12 mouse cellular contexts compared by ENCODE assay signal in genomic region chr2:4346953-4347352, GRCm38 (mm10).
"Had no signal": no experiment of that assay in that cellular context is flagged by ENCODE, and none has a peak within 500 bp of the region (broad histone marks: within the 10 kb centered on the region; RNA-seq: fewer than 3 reads in every experiment).

No protein-coding gene starts in this region.

- DNase-seq: kidney, adult 8-10 months; kidney, postnatal 36 days; left cerebral cortex, postnatal 4 days; lung, adult 2 months; retina, postnatal 1 day; right cerebral cortex, postnatal 4 days; thymus, postnatal 4 days had no signal

- H3K27ac ChIP-seq: kidney, postnatal 0 days; liver, embryonic 14.5 days; midbrain, embryonic 15.5 days had no signal

- H3K9me3 ChIP-seq: midbrain, embryonic 15.5 days; neural tube, embryonic 13.5 days had no signal

- H3K36me3 ChIP-seq: midbrain, embryonic 10.5 days; midbrain, embryonic 15.5 days; neural tube, embryonic 13.5 days had no signal

- ATAC-seq: midbrain, embryonic 15.5 days had no signal

- H3K27me3 ChIP-seq: midbrain, embryonic 15.5 days; neural tube, embryonic 13.5 days had no signal

- H3K9ac ChIP-seq: liver, embryonic 14.5 days; midbrain, embryonic 15.5 days; neural tube, embryonic 13.5 days had no signal

- H3K4me2 ChIP-seq: midbrain, embryonic 15.5 days; neural tube, embryonic 13.5 days had no signal

- H3K4me3 ChIP-seq: midbrain, embryonic 10.5 days; midbrain, embryonic 15.5 days; neural tube, embryonic 13.5 days had no signal
